Mouse (Mus musculus) lung, postnatal 0 days (tissue): Measurements from ENCODE around the gene Msantd2. TPM values are rescaled to one million over a fixed set of nuclear protein-coding genes. Genes with fewer than 3 reads are reported as not detected.

Experiments used
- ATAC-seq: fragments of 200-750 bp; cut with Nextera tagmentation; 2 replicates; pipeline ENCODE4 v1.8.0; 2017; ENCODE audit warnings: moderate library complexity
- DNase-seq: peaks from one replicate; pipeline ENCODE4 v3.0.0-alpha.2; 2016; ENCODE audit warnings: low spot score
- H3K27ac ChIP-seq: fragments of 300-500 bp; sonication (generic); 2 replicates; pipeline ENCODE4 v1.5.1; 2014; ENCODE audit warnings: antibody characterized with exemption, mild to moderate bottlenecking, low read length, mixed read lengths
- H3K27me3 ChIP-seq: fragments of 300-500 bp; sonication (generic); replicated peaks from 2 replicates; pipeline ENCODE4 v1.6.1; 2014; ENCODE audit warnings: low read length, mixed read lengths; ENCODE audit not compliant: insufficient read depth
- H3K36me3 ChIP-seq: fragments of 300-500 bp; sonication (generic); 2 replicates; pipeline ENCODE4 v1.6.1; 2014; ENCODE audit warnings: low read length, mixed read lengths; ENCODE audit not compliant: insufficient read depth
- H3K4me1 ChIP-seq: fragments of 300-500 bp; sonication (generic); 2 replicates; pipeline ENCODE4 v1.6.1; 2014; ENCODE audit warnings: antibody characterized with exemption, low read depth, low read length, mixed read lengths; ENCODE audit not compliant: insufficient read depth
- H3K4me2 ChIP-seq: fragments of 300-500 bp; sonication (generic); replicated peaks from 2 replicates; pipeline ENCODE4 v1.6.1; 2014; ENCODE audit warnings: low read depth, mild to moderate bottlenecking, low read length, moderate library complexity, mixed read lengths
- H3K4me3 ChIP-seq: fragments of 300-500 bp; sonication (generic); 2 replicates; pipeline ENCODE4 v1.5.1; 2014; ENCODE audit warnings: low read depth, low read length
- H3K9ac ChIP-seq: fragments of 300-500 bp; sonication (generic); replicated peaks from 2 replicates; pipeline ENCODE4 v1.6.1; 2014; ENCODE audit warnings: low read depth, mild to moderate bottlenecking
- H3K9me3 ChIP-seq: fragments of 300-500 bp; sonication (generic); 2 replicates; pipeline ENCODE4 v1.6.1; 2016; ENCODE audit warnings: low read length, mixed read lengths
- CTCF ChIP-seq: IDR thresholded peaks from 2 replicates; pipeline ENCODE4 v1.5.1; 2016; ENCODE audit warnings: antibody characterized with exemption, mild to moderate bottlenecking
- EP300 ChIP-seq: IDR thresholded peaks from 2 replicates; pipeline ENCODE4 v1.6.1; 2016; ENCODE audit warnings: antibody characterized with exemption, mild to moderate bottlenecking, control low read depth
- WGBS: fragments of 180-500 bp; shearing (Covaris S2); extraction: QIAGEN DNeasy Blood & Tissue Kit; methylation state at CpG from one replicate; pipeline ENCODE4 v1.1.7; 2014; 5-methylcytosine and 5-hydroxymethylcytosine counted together
- polyA plus RNA-seq: library from polyadenylated mRNA; unstranded; fragments of >200 nt; fragmentation: Nextera tagmentation; extraction: Ambion mirVana; gene quantifications from 2 replicates; pipeline ENCODE4 v1.2.1, GENCODE M21; 2015

Msantd2 gene
- polyA plus RNA-seq, 1 experiment from 2014 or later, result 12.2 TPM

GRCm38 (mm10) chr9:37514456-37514855 lies 25.3 kb downstream of the Msantd2 start:
- H3K9me3 ChIP-seq, result no peaks in the 10 kb centered on the region
- H3K27me3 ChIP-seq, result no peaks in the 10 kb centered on the region
- H3K27ac ChIP-seq, result no peak overlapping the region
- 60% methylated on average over 3 of the region's 3 CpGs for WGBS
- no peak overlapping the region for H3K9ac ChIP-seq
- no peak overlapping the region for H3K4me2 ChIP-seq
- TF ChIP-seq EP300 (no peak), CTCF (no peak)
- no peak overlapping the region for H3K4me3 ChIP-seq
- no peaks in the 10 kb centered on the region for H3K4me1 ChIP-seq
- no peak for DNase-seq
- no peaks in the 10 kb centered on the region for H3K36me3 ChIP-seq
- no peak for ATAC-seq

DNA sequence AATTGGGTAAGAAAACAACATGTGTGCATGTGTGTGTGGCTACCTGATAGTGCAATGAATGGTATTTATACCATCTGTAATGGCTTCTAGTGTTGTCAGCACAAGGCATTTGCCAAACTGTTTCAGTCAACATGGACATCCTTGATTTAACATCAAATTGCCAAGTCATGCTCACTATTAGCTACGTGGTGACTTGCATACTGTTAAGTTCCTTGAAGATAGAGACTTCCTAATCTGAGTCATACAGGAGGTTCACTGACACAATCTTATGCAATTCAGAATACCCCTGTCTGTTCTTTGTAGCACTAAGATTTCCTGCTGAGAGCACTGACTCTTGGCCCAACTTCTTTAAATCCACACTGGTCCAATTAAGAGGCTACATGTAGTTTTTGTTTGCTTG lies 28.3 kb downstream of the Msantd2 start:
- no peak for ATAC-seq
- WGBS, result 64% methylated on average over 1 of the region's 1 CpGs

DNA sequence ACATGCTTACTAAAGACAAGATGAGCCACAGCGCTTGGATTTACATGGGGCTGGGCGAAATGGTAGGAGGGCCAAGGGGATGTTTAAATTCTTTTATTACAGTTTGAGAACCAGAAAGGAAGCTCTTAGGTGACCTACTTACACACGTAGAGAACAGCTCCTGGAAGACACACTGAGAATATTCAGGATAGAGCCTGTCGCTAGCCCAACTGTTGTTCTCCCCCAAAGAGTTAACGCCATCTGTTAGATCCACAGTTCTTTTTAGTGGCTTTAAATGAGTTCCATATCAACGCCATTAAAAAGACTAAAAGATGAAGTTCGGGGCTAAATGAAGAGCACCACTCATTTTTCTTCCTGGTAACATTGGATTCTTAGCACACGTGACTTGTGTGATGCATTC lies 29.9 kb downstream of the Msantd2 start:
- DNase-seq (no peak), ATAC-seq (no peak)
- H3K4me1 ChIP-seq, result no peaks in the 10 kb centered on the region
- no peaks in the 10 kb centered on the region for H3K27me3 ChIP-seq
- no peak overlapping the region for H3K9ac ChIP-seq
- no peak overlapping the region for H3K4me2 ChIP-seq
- H3K9me3 ChIP-seq, result no peaks in the 10 kb centered on the region
- no peak overlapping the region for H3K27ac ChIP-seq
- 92% methylated on average over 8 of the region's 8 CpGs for WGBS
- no peaks in the 10 kb centered on the region for H3K36me3 ChIP-seq
- no peak overlapping the region for H3K4me3 ChIP-seq
- TF ChIP-seq CTCF (no peak), EP300 (no peak)

More for the DNA sequence above, 28.3 kb downstream of the Msantd2 start:
- no peak for TF ChIP-seq CTCF
- Histone ChIP-seq H3K9ac (no peak overlapping the region), H3K4me3 (no peak overlapping the region), H3K4me2 (no peak overlapping the region), H3K36me3 (no peaks in the 10 kb centered on the region), H3K9me3 (no peaks in the 10 kb centered on the region), H3K27ac (no peak overlapping the region), H3K4me1 (no peaks in the 10 kb centered on the region), H3K27me3 (no peaks in the 10 kb centered on the region)
- no peak for DNase-seq

- WGBS, result 81% methylated on average over 2 of the region's 2 CpGs
- Histone ChIP-seq H3K27ac (no peak overlapping the region), H3K4me3 (no peak overlapping the region), H3K4me1 (no peaks in the 10 kb centered on the region), H3K9me3 (no peaks in the 10 kb centered on the region), H3K9ac (no peak overlapping the region), H3K4me2 (no peak overlapping the region), H3K27me3 (no peaks in the 10 kb centered on the region), H3K36me3 (no peaks in the 10 kb centered on the region)
- no peak for TF ChIP-seq CTCF
- TF ChIP-seq EP300, result no peak
- no peak for DNase-seq
- no peak for ATAC-seq
These were observed 30.9 kb downstream of the Msantd2 start for GRCm38 (mm10) chr9:37519995-37520394.

- no peak overlapping the region for H3K27ac ChIP-seq
- DNase-seq (no peak), ATAC-seq (no peak)
- H3K9ac ChIP-seq, result no peak overlapping the region
- H3K4me1 ChIP-seq, result peaks cover 8% of the 10 kb centered on the region
- H3K27me3 ChIP-seq, result no peaks in the 10 kb centered on the region
- no peaks in the 10 kb centered on the region for H3K9me3 ChIP-seq
- no peaks in the 10 kb centered on the region for H3K36me3 ChIP-seq
- no peak overlapping the region for H3K4me2 ChIP-seq
- H3K4me3 ChIP-seq, result no peak overlapping the region
- TF ChIP-seq CTCF, result no peak
- TF ChIP-seq EP300, result no peak
- WGBS, result 75% methylated on average over 2 of the region's 2 CpGs
These were observed 36.3 kb downstream of the Msantd2 start for GRCm38 (mm10) chr9:37525461-37525860.

- Histone ChIP-seq H3K9me3 (no peaks in the 10 kb centered on the region), H3K4me3 (peak overlapping the region; percentile 51), H3K4me2 (peak overlapping the region; percentile 70), H3K36me3 (no peaks in the 10 kb centered on the region), H3K4me1 (peaks cover 8% of the 10 kb centered on the region), H3K27ac (peak overlapping the region; percentile 94), H3K27me3 (no peaks in the 10 kb centered on the region), H3K9ac (peak overlapping the region; percentile 47)
- DNase-seq, result peak; percentile 92
- 16% methylated on average over 21 of the region's 21 CpGs for WGBS
- peak; percentile 72 for ATAC-seq
- TF ChIP-seq EP300 (peak; percentile 89), CTCF (peak; percentile 63)
These were observed 37.6 kb downstream of the Msantd2 start for GRCm38 (mm10) chr9:37526443-37527395.
